Mouse (Mus musculus) heart, postnatal 0 days (tissue): Measurements from ENCODE around the gene Higd2a. TPM values are rescaled to one million over a fixed set of nuclear protein-coding genes. Genes with fewer than 3 reads are reported as not detected.
A peak's percentile ranks its signal among the peaks of the same experiment; 100 is the strongest.

ENCODE experiments used
- ATAC-seq: fragments of 200-750 bp; cut with Nextera tagmentation; 2 replicates; pipeline ENCODE4 v1.8.0; 2017; ENCODE audit warnings: low read depth, moderate number of reproducible peaks, moderate library complexity; ENCODE audit not compliant: insufficient read depth
- DNase-seq: peaks from one replicate; pipeline ENCODE4 v3.0.0-alpha.2; 2016; ENCODE audit warnings: low spot score
- H3K27ac ChIP-seq: fragments of 300-500 bp; sonication (generic); 2 replicates; pipeline ENCODE4 v1.5.1; 2014; ENCODE audit warnings: low read depth, mild to moderate bottlenecking
- H3K27me3 ChIP-seq: fragments of 300-500 bp; sonication (generic); 2 replicates; pipeline ENCODE4 v1.6.1; 2014; ENCODE audit warnings: low read length, mixed read lengths; ENCODE audit not compliant: control insufficient read depth, insufficient read depth
- H3K36me3 ChIP-seq: fragments of 300-500 bp; sonication (generic); replicated peaks from 2 replicates; pipeline ENCODE4 v1.6.1; 2014; ENCODE audit warnings: low read length, mixed read lengths; ENCODE audit not compliant: control insufficient read depth, insufficient read depth
- H3K4me1 ChIP-seq: fragments of 300-500 bp; sonication (generic); 2 replicates; pipeline ENCODE4 v1.6.1; 2014; ENCODE audit warnings: antibody characterized with exemption; ENCODE audit not compliant: control insufficient read depth, insufficient read depth
- H3K4me2 ChIP-seq: fragments of 300-500 bp; sonication (generic); 2 replicates; pipeline ENCODE4 v1.6.1; 2014; ENCODE audit warnings: low read depth, mild to moderate bottlenecking, low read length, moderate library complexity
- H3K4me3 ChIP-seq: fragments of 300-500 bp; sonication (generic); 2 replicates; pipeline ENCODE4 v1.5.1; 2014; ENCODE audit warnings: low read depth, low read length
- H3K9ac ChIP-seq: fragments of 300-500 bp; sonication (generic); replicated peaks from 2 replicates; pipeline ENCODE4 v1.6.1; 2014; ENCODE audit warnings: low read depth, low read length, mixed read lengths
- H3K9me3 ChIP-seq: fragments of 300-500 bp; sonication (generic); replicated peaks from 2 replicates; pipeline ENCODE4 v1.6.1; 2016; ENCODE audit warnings: low read length; ENCODE audit not compliant: control insufficient read depth
- CTCF ChIP-seq: IDR thresholded peaks from 2 replicates; pipeline ENCODE4 v1.5.1; 2016; ENCODE audit warnings: antibody characterized with exemption, control low read depth, low read depth
- EP300 ChIP-seq: IDR thresholded peaks from 2 replicates; pipeline ENCODE4 v1.6.1; 2016; ENCODE audit warnings: antibody characterized with exemption, low read depth
- WGBS: fragments of 180-500 bp; shearing (Covaris S2); extraction: QIAGEN DNeasy Blood & Tissue Kit; methylation state at CpG from one replicate; pipeline ENCODE4 v1.1.7; 2014; 5-methylcytosine and 5-hydroxymethylcytosine counted together
- polyA plus RNA-seq: library from polyadenylated mRNA; unstranded; fragments of >200 nt; fragmentation: Nextera tagmentation; extraction: Ambion mirVana; gene quantifications from 2 replicates; pipeline ENCODE4 v1.2.1, GENCODE M21; 2015
- total RNA-seq: library from RNA; depleted of rRNA; stranded (reverse); fragments of >200 nt; gene quantifications from 2 replicates; pipeline ENCODE4 v1.2.3, GENCODE M21; 2014; ENCODE audit warnings: low replicate concordance

Gene Higd2a
- total and polyA plus RNA-seq, 2 experiments from 2014 or later = 392 to 496 TPM

DNA sequence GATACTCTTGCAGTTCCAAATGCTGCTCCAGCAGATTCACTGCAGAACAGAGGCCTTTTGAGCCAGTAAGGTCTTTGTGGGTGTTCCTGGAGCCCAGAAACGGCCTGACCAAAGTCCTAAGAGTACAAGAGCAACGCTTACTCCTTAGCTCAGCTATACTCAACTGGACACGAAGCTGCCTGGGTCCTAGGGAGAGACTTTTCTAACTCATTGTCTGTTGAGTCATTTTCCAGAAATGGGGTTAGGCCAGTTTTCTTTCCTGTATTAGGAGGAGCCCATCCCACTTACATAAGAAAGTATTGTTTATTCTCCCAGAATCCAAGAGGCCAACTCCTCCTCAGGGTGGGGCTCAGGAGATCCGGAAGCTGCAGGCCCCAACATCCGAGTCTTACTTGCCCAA, 15.4 kb downstream of the Higd2a start:
- H3K36me3 ChIP-seq = peaks cover 18% of the 10 kb centered on the region; the same call in 1 of the 2 replicates
- ATAC-seq (no peak), DNase-seq (no peak)
- H3K9ac ChIP-seq = no peak overlapping the region
- H3K27ac ChIP-seq = 0 out of 2 replicates have a peak overlapping the region, but pooled peaks have one; percentile 28
- no peaks in the 10 kb centered on the region for H3K4me1 ChIP-seq
- no peak overlapping the region for H3K4me2 ChIP-seq
- H3K4me3 ChIP-seq = no peak overlapping the region
- H3K9me3 ChIP-seq = no peaks in the 10 kb centered on the region
- TF ChIP-seq EP300 (no peak), CTCF (no peak)
- no peaks in the 10 kb centered on the region for H3K27me3 ChIP-seq
- 71% methylated on average over 5 of the region's 5 CpGs for WGBS

DNA sequence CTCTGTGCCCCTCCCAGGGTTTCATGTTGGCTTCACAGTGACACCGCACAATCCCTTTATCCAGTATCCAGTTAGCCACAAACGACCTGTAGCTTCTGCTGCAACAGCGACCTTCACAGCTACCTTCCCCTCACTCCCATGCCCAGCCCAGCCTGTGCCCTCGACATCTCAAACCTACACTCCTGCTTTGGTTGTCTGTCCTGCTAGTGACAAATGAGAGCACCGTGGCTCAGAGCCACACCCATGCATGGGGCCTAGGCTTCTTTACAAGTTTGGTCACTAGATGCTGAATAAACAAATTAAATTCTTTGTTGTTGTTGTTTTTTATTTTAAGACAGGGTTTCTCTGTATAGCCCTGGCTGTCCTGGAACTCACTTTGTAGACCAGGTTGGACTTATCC, 17.2 kb downstream of the Higd2a start:
- Histone ChIP-seq H3K4me3 (no peak overlapping the region), H3K4me2 (no peak overlapping the region), H3K27ac (no peak overlapping the region), H3K9ac (no peak overlapping the region), H3K4me1 (no peaks in the 10 kb centered on the region), H3K9me3 (no peaks in the 10 kb centered on the region), H3K36me3 (peaks cover 18% of the 10 kb centered on the region; the same call in 1 of the 2 replicates), H3K27me3 (no peaks in the 10 kb centered on the region)
- ATAC-seq (no peak), DNase-seq (no peak)
- TF ChIP-seq CTCF (no peak), EP300 (no peak)
- WGBS = 56% methylated on average over 5 of the region's 5 CpGs

DNA sequence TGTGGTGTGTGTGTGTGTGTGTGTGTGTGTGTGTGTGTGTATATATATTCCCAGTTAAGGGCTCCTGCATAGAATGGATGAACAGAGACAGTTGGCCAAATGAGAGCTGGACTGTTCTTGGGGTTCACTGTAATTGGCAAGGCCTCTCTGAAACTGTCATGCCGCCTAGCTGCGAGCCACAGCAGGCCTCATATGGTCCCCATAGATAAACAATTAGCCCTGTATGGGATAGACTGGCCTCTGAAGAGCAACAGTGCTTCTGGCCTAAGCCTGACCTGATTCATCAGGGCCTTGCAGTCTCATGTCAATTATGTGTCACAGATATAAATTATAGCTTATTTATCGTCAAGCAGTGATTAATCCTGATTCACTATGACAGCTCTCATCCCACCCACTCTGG, 18.0 kb downstream of the Higd2a start:
- Histone ChIP-seq H3K27ac (no peak overlapping the region), H3K36me3 (peaks cover 18% of the 10 kb centered on the region; the same call in 1 of the 2 replicates), H3K9me3 (no peaks in the 10 kb centered on the region), H3K4me1 (no peaks in the 10 kb centered on the region), H3K4me2 (no peak overlapping the region), H3K27me3 (no peaks in the 10 kb centered on the region), H3K4me3 (no peak overlapping the region), H3K9ac (no peak overlapping the region)
- TF ChIP-seq EP300 = no peak
- TF ChIP-seq CTCF = no peak
- ATAC-seq (no peak), DNase-seq (no peak)
- WGBS = 81% methylated on average over 3 of the region's 3 CpGs

DNA sequence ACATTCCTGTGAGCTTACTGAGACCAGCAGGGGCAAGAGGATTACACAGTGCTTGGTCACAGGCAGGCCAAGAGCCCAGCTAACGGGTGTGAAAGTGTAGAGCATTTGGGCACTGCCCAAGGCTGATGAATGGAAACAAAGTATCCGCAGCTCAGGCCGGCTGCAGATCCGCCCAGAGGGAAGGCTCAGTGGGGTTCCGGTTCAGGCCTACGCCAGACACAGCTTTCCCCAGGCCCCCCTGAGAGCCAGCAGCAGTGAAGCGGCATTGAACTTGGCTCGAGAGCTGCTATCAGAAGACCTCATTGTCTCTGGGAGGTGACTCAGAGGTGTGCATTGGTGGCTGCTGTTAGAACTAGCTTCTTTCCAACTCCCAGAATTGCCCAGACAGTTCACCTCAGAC, 18.7 kb downstream of the Higd2a start:
- TF ChIP-seq EP300 (no peak), CTCF (no peak)
- H3K4me2 ChIP-seq = peak overlapping the region; percentile 7
- no peaks in the 10 kb centered on the region for H3K4me1 ChIP-seq
- DNase-seq (no peak), ATAC-seq (no peak)
- no peak overlapping the region; the same call in 1 of the 2 replicates for H3K9ac ChIP-seq
- WGBS = 33% methylated on average over 8 of the region's 8 CpGs
- peak overlapping the region; percentile 22 for H3K27ac ChIP-seq
- peaks cover 13% of the 10 kb centered on the region; the same call in 1 of the 2 replicates for H3K36me3 ChIP-seq
- H3K9me3 ChIP-seq = no peaks in the 10 kb centered on the region
- H3K4me3 ChIP-seq = no peak overlapping the region
- H3K27me3 ChIP-seq = no peaks in the 10 kb centered on the region

DNA sequence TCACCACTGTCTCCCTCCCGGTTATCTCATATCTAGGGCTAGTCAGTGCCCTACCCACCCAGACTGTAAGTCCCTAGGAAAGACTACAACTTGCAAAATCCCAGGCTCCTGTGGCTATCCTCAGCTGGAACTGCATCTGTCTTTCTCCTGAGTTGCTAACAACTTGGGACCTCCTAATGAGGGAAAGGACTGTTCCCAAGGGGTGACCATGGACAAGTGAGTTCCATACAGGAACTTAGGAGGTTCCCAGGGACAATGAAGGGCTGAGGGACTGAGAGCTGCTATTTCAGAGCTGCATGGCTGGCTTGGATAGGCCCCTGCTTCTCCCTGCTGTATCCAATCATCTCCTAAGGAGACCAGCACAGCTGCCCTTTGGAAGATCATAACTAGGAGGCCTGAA, 19.3 kb downstream of the Higd2a start:
- no peaks in the 10 kb centered on the region for H3K27me3 ChIP-seq
- H3K9me3 ChIP-seq = no peaks in the 10 kb centered on the region
- peaks cover 12% of the 10 kb centered on the region; the same call in 1 of the 2 replicates for H3K36me3 ChIP-seq
- peak overlapping the region; percentile 22; the same call in 1 of the 2 replicates for H3K27ac ChIP-seq
- H3K9ac ChIP-seq = no peak overlapping the region
- ATAC-seq (no peak), DNase-seq (no peak)
- TF ChIP-seq EP300 = no peak
- TF ChIP-seq CTCF = no peak
- no peak overlapping the region for H3K4me3 ChIP-seq
- 14% methylated on average over 1 of the region's 1 CpGs for WGBS
- H3K4me2 ChIP-seq = peak overlapping the region; percentile 7
- no peaks in the 10 kb centered on the region for H3K4me1 ChIP-seq

DNA sequence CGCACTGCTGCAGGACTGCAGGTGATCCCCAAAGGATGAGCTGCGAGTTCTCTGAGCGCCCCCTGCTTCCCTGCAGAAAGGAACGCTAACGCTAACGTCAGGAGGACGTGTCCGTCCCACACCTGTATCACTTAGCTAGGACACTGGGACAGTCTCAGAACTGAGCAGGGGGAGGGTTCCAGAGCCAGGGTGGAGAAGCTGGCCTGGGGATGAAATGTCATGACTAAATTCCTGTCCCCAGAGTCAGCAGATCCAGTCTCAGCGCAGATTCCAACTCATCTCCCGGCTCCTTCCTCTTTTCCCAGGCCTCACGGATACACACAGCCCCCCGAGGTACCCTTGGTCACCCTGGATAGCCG, 20.6 kb downstream of the Higd2a start:
- peak overlapping the region; percentile 88 for H3K4me2 ChIP-seq
- peak overlapping the region; percentile 74 for H3K27ac ChIP-seq
- ATAC-seq (peak; percentile 18), DNase-seq (no peak)
- TF ChIP-seq CTCF (no peak), EP300 (no peak)
- H3K4me1 ChIP-seq = no peaks in the 10 kb centered on the region
- H3K9me3 ChIP-seq = no peaks in the 10 kb centered on the region
- no peaks in the 10 kb centered on the region for H3K27me3 ChIP-seq
- H3K36me3 ChIP-seq = peaks cover 5% of the 10 kb centered on the region; the same call in 1 of the 2 replicates
- H3K4me3 ChIP-seq = peak overlapping the region; percentile 67
- peak overlapping the region; percentile 78 for H3K9ac ChIP-seq
- WGBS = 13% methylated on average over 13 of the region's 13 CpGs
